Mouse (Mus musculus) bone marrow macrophage, adult 2 months (primary cell): ENCODE measurements around the gene Mars.
A peak's percentile ranks its signal among the peaks of the same experiment; 100 is the strongest.

Source experiments
- CTCF ChIP-seq: IDR thresholded peaks from 2 replicates; pipeline ENCODE4 v1.5.1; 2012; ENCODE audit warnings: low read depth, mild to moderate bottlenecking, low read length, moderate library complexity
- POLR2A ChIP-seq: IDR thresholded peaks from 2 replicates; pipeline ENCODE4 v1.6.1; 2012; ENCODE audit warnings: mild to moderate bottlenecking, low read depth, low read length, borderline replicate concordance

DNA sequence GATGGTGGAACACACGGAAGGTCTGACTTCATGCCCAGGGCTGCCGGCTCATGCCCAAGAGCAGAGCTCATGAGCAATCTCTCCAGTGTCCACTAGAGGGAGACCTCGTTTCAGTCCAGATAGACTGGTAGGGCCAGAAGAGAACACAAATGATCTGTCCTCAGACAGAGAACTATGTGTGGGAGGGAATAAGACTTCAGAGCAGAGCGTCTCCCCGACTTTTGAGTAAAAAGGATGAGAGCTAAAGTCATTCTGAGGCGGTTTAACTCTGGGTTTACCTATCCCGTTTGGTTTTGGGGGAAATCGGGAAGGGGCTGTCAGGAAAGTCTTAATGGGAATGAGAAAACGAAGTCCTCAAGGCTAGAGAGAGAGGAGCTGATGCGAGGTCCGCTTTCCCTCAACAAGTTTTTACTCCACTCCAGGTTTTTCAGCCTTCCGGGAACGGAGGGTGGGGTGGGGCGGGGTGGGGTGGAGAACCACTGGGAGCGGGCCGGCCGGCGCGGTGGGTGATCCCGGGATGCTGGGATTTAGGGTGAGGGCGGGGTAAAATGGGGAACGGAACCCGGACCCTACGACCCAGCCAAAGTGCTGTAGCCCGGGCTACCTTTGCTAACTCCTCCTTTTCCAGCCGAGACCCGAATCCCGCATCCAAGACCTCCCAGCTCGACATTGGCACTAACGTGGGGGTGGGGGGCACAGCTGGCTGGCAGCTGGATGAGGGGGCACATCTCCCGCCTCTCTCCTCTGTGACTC is 27.5 kb upstream of the Mars start:
- peak; percentile 71 for TF ChIP-seq CTCF
- TF ChIP-seq POLR2A, result no peak
